Mouse (Mus musculus) common myeloid progenitor, adult 5-6 weeks (primary cell): ENCODE results near the gene Arpp19. TPM values are rescaled to one million over a fixed set of nuclear protein-coding genes. Genes with fewer than 3 reads are reported as not detected.
A peak's percentile ranks its signal among the peaks of the same experiment; 100 is the strongest.

ENCODE experiments used
- ATAC-seq: replicated peaks from 2 replicates; pipeline ENCODE4 v1.8.0; 2016; ENCODE audit warnings: low read depth, mild to moderate bottlenecking, moderate TSS enrichment, inconsistent platforms; ENCODE audit not compliant: poor library complexity, severe bottlenecking
- total RNA-seq: library from RNA; stranded (forward); fragments of 200-1000, 187-1606 nt; gene quantifications from 2 replicates; pipeline ENCODE4 v1.2.3, GENCODE M21; 2017

The Arpp19 gene
- total RNA-seq, 1 experiment from 2014 or later: 121 TPM

DNA sequence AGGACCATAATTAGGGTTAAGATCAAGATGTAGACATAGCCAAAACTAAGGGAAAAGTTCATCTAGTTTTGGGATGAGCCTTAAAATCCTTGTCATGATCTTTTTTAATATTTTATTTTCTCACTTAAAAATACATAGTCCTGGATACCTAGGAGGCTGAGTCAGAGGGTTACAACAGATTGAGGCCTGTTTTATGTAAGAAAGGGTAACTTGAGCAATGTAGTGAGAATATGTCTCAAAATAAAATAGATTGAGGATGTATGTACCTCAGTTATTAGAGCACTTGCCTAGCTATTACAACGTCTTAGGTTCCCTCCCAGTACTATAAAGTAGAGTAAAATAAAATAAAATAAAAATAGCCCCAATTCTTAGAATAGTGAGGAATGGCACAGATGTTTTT is 54.7 kb downstream of the Arpp19 start:
- no peak for ATAC-seq

DNA sequence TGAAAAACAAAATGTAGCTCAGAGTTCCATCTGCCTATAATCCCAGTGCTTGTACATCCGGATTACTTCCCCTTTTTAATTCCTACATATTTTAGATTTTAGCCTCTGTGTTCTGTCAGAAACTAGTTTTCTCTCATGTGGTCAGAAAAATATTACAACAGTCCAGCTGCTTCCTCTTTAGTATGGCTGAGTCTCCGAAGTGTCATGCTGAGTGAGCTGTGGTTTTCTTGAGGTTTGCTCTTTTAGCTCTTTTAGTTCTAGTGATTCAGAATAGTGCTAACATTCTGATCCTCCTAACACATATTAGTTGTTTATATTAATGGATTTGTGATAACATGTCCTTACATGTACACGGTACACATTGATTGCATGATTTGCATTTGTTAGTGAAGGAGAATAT is 57.3 kb downstream of the Arpp19 start:
- ATAC-seq: peak; percentile 98

- ATAC-seq: no peak
Measured at GRCm38 (mm10) chr9:75098937-75099336, 61.5 kb downstream of the Arpp19 start.

DNA sequence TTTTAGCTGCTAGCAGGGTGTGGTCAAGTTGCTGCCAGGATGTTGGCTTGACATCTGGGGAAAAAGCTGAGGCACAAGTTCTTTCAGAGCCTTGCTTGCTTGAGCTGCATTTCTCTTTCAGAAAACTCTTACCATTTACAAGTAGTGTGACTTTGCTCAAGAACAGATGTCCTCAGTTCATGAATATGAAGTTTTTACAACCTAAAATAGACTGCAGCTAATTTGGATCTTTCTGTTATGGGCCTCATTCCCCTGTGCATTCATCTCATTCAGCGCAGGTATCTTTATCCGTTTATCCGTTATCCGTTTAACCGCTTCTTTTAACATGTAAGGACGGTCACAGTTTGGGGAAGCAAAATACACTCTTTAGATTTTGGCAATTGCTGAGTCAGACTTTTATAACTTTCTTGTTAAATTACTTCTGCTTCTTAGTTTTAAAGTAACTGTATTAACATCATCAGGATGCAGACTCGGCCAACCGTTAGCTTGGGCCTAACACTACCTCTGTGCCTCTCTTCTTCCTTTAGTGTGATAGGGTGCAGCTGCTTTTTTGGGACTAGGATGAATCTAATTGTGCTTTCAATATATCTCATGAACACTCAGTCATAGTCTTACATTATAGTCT is 62.9 kb downstream of the Arpp19 start:
- peak; percentile 72 for ATAC-seq

DNA sequence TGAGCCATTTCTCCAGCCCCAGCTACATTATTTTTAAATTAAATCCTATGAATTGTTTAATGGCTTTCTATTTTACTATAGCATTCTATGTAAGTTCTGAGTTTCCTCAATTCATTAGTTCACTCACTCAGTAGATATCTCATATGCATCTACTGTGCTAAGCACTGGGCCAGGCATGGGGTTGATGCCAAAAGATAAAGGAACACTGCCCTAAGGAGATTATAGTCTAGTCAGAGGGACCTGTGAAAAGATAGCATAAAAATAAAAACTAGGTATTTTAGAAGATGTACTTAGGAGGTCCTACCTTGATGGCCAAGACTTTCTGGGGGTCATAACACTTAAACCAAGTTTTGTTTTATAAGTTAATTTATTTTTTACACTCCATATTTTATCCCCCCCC is 64.7 kb downstream of the Arpp19 start:
- no peak for ATAC-seq

Other genes with a start within 250 kb of the Arpp19 start
- gene Onecut1, start 175.7 kb upstream of the Arpp19 start, total RNA-seq: not detected in 2 replicates
- gene Fam214a, start 84.7 kb upstream of the Arpp19 start, total RNA-seq: 11.4 and 14.6 TPM in 2 replicates
- 104 and 122 TPM in 2 replicates for gene Myo5a, start 33.4 kb downstream of the Arpp19 start, total RNA-seq
- 0.63 and 1.1 TPM in 2 replicates for gene Myo5c, start 194.4 kb downstream of the Arpp19 start, total RNA-seq